Mouse (Mus musculus): ENCODE data around the gene Cfap99. TPM values are rescaled to one million over a fixed set of nuclear protein-coding genes. Genes with fewer than 3 reads are reported as not detected.
A peak's percentile ranks its signal among the peaks of the same experiment; 100 is the strongest.

The Cfap99 gene
- 0.09 TPM in 1 of 2 replicates, not detected in the other for polyA plus RNA-seq (2015; fragmentation: Nextera tagmentation; extraction: Ambion mirVana)

- under 1% methylated on average over 78 of the region's 83 CpGs for WGBS
These were observed at the start of gene Cfap99, which contains the start of gene Zfyve28 for GRCm38 (mm10) chr5:34288154-34288716. TSS of gene Cfap99 (plus strand) at chr5:34288600. TSS of gene Zfyve28 (minus strand) at chr5:34288449.

GRCm38 (mm10) chr5:34242224-34242963, 46.0 kb upstream of the Cfap99 start:
- no peak overlapping the region for H3K27ac ChIP-seq (replicated peaks)
- no peak overlapping the region for H3K4me3 ChIP-seq
- peak; percentile 38; the same call in 1 of the 2 replicates for ATAC-seq (replicated peaks)
- peaks cover 12% of the 10 kb centered on the region; the same call in 1 of the 2 replicates for H3K4me1 ChIP-seq
- H3K27me3 ChIP-seq, result no peaks in the 10 kb centered on the region
- H3K9me3 ChIP-seq, result no peaks in the 10 kb centered on the region
- H3K4me2 ChIP-seq (replicated peaks), result no peak overlapping the region
- WGBS, result 38% methylated on average over 15 of the region's 15 CpGs
- no peaks in the 10 kb centered on the region for H3K36me3 ChIP-seq
- no peak overlapping the region for H3K9ac ChIP-seq (replicated peaks)

More at GRCm38 (mm10) chr5:34288154-34288716, at the start of gene Cfap99, which contains the start of gene Zfyve28:
- Histone ChIP-seq H3K27ac (replicated peaks) (no peak within 1 kb of the TSS), H3K36me3 (no peaks in the 10 kb centered on the region), H3K9ac (replicated peaks) (peak within 1 kb of the TSS; percentile 73), H3K4me1 (peaks cover 22% of the 10 kb centered on the region), H3K4me3 (peak within 1 kb of the TSS; percentile 79), H3K27me3 (peaks cover 28% of the 10 kb centered on the region), H3K9me3 (no peaks in the 10 kb centered on the region), H3K4me2 (replicated peaks) (peak within 1 kb of the TSS; percentile 87)
- ATAC-seq (replicated peaks), result peak; percentile 98

GRCm38 (mm10) chr5:34243062-34243461, 45.3 kb upstream of the Cfap99 start:
- Histone ChIP-seq H3K4me1 (peaks cover 12% of the 10 kb centered on the region; the same call in 1 of the 2 replicates), H3K27me3 (no peaks in the 10 kb centered on the region), H3K4me3 (no peak overlapping the region), H3K27ac (replicated peaks) (no peak overlapping the region), H3K9ac (replicated peaks) (no peak overlapping the region), H3K9me3 (no peaks in the 10 kb centered on the region), H3K4me2 (replicated peaks) (no peak overlapping the region), H3K36me3 (no peaks in the 10 kb centered on the region)
- no peak; the same call in 1 of the 2 replicates for ATAC-seq (replicated peaks)
- 84% methylated on average over 5 of the region's 5 CpGs for whole genome bisulfite sequencing

- Histone ChIP-seq H3K4me1 (peaks cover 28% of the 10 kb centered on the region), H3K9ac (replicated peaks) (no peak overlapping the region), H3K9me3 (no peaks in the 10 kb centered on the region), H3K27me3 (no peaks in the 10 kb centered on the region), H3K36me3 (no peaks in the 10 kb centered on the region), H3K27ac (replicated peaks) (no peak overlapping the region), H3K4me3 (no peak overlapping the region), H3K4me2 (replicated peaks) (no peak overlapping the region)
- ATAC-seq (replicated peaks), result no peak
- 96% methylated on average over 3 of the region's 3 CpGs for WGBS
These were observed 42.0 kb upstream of the Cfap99 start for GRCm38 (mm10) chr5:34246443-34246842.

GRCm38 (mm10) chr5:34249132-34249531, 39.3 kb upstream of the Cfap99 start:
- no peak for ATAC-seq (replicated peaks)
- 87% methylated on average over 4 of the region's 4 CpGs for WGBS
- H3K9ac ChIP-seq (replicated peaks), result no peak overlapping the region
- H3K4me3 ChIP-seq, result no peak overlapping the region
- no peaks in the 10 kb centered on the region for H3K9me3 ChIP-seq
- H3K36me3 ChIP-seq, result no peaks in the 10 kb centered on the region
- H3K4me1 ChIP-seq, result peaks cover 33% of the 10 kb centered on the region
- H3K4me2 ChIP-seq (replicated peaks), result no peak overlapping the region
- H3K27me3 ChIP-seq, result no peaks in the 10 kb centered on the region
- H3K27ac ChIP-seq (replicated peaks), result no peak overlapping the region

- Histone ChIP-seq H3K27ac (replicated peaks) (no peak overlapping the region), H3K27me3 (no peaks in the 10 kb centered on the region), H3K9me3 (no peaks in the 10 kb centered on the region), H3K36me3 (no peaks in the 10 kb centered on the region), H3K4me1 (peaks cover 33% of the 10 kb centered on the region), H3K4me2 (replicated peaks) (no peak overlapping the region), H3K9ac (replicated peaks) (no peak overlapping the region), H3K4me3 (no peak overlapping the region)
- ATAC-seq (replicated peaks), result no peak
- 66% methylated on average over 3 of the region's 3 CpGs for WGBS
These were observed 38.3 kb upstream of the Cfap99 start for GRCm38 (mm10) chr5:34250090-34250489.

- H3K4me1 ChIP-seq, result peaks cover 33% of the 10 kb centered on the region
- H3K27me3 ChIP-seq, result no peaks in the 10 kb centered on the region
- WGBS, result 9% methylated on average over 4 of the region's 4 CpGs
- H3K27ac ChIP-seq (replicated peaks), result peak overlapping the region; percentile 70
- H3K4me3 ChIP-seq, result no peak overlapping the region
- no peak overlapping the region for H3K4me2 ChIP-seq (replicated peaks)
- H3K9ac ChIP-seq (replicated peaks), result no peak overlapping the region
- ATAC-seq (replicated peaks), result peak; percentile 57
- H3K36me3 ChIP-seq, result no peaks in the 10 kb centered on the region
- H3K9me3 ChIP-seq, result no peaks in the 10 kb centered on the region
These were observed 36.6 kb upstream of the Cfap99 start for GRCm38 (mm10) chr5:34251794-34252193.

- H3K4me2 ChIP-seq (replicated peaks), result no peak overlapping the region
- no peak overlapping the region for H3K4me3 ChIP-seq
- no peaks in the 10 kb centered on the region for H3K9me3 ChIP-seq
- no peak overlapping the region for H3K9ac ChIP-seq (replicated peaks)
- WGBS, result 10% methylated on average over 4 of the region's 4 CpGs
- peak; percentile 87 for ATAC-seq (replicated peaks)
- H3K27ac ChIP-seq (replicated peaks), result peak overlapping the region; percentile 70
- H3K27me3 ChIP-seq, result no peaks in the 10 kb centered on the region
- H3K4me1 ChIP-seq, result peaks cover 33% of the 10 kb centered on the region
- no peaks in the 10 kb centered on the region for H3K36me3 ChIP-seq
These were observed 36.0 kb upstream of the Cfap99 start for GRCm38 (mm10) chr5:34252307-34252966.

GRCm38 (mm10) chr5:34252967-34253519, 35.4 kb upstream of the Cfap99 start:
- Histone ChIP-seq H3K4me1 (peaks cover 33% of the 10 kb centered on the region), H3K27ac (replicated peaks) (peak overlapping the region; percentile 70), H3K4me3 (no peak overlapping the region), H3K4me2 (replicated peaks) (no peak overlapping the region), H3K36me3 (no peaks in the 10 kb centered on the region), H3K27me3 (no peaks in the 10 kb centered on the region), H3K9ac (replicated peaks) (no peak overlapping the region), H3K9me3 (no peaks in the 10 kb centered on the region)
- 50% methylated on average over 4 of the region's 4 CpGs for WGBS
- ATAC-seq (replicated peaks), result no peak

GRCm38 (mm10) chr5:34254309-34254708, 34.1 kb upstream of the Cfap99 start:
- Histone ChIP-seq H3K27me3 (no peaks in the 10 kb centered on the region), H3K36me3 (no peaks in the 10 kb centered on the region), H3K27ac (replicated peaks) (no peak overlapping the region), H3K4me2 (replicated peaks) (no peak overlapping the region), H3K4me3 (no peak overlapping the region), H3K9me3 (no peaks in the 10 kb centered on the region), H3K4me1 (peaks cover 33% of the 10 kb centered on the region), H3K9ac (replicated peaks) (no peak overlapping the region)
- ATAC-seq (replicated peaks), result no peak
- 81% methylated on average over 8 of the region's 8 CpGs for WGBS

GRCm38 (mm10) chr5:34255189-34255588, 33.2 kb upstream of the Cfap99 start:
- peaks cover 26% of the 10 kb centered on the region for H3K4me1 ChIP-seq
- no peaks in the 10 kb centered on the region for H3K9me3 ChIP-seq
- H3K4me3 ChIP-seq, result no peak overlapping the region
- no peaks in the 10 kb centered on the region for H3K27me3 ChIP-seq
- no peaks in the 10 kb centered on the region for H3K36me3 ChIP-seq
- no peak overlapping the region for H3K9ac ChIP-seq (replicated peaks)
- ATAC-seq (replicated peaks), result no peak
- no peak overlapping the region for H3K4me2 ChIP-seq (replicated peaks)
- no peak overlapping the region for H3K27ac ChIP-seq (replicated peaks)
- 86% methylated on average over 3 of the region's 3 CpGs for WGBS
